Mouse (Mus musculus): ENCODE data around the gene Anks1.

DNA sequence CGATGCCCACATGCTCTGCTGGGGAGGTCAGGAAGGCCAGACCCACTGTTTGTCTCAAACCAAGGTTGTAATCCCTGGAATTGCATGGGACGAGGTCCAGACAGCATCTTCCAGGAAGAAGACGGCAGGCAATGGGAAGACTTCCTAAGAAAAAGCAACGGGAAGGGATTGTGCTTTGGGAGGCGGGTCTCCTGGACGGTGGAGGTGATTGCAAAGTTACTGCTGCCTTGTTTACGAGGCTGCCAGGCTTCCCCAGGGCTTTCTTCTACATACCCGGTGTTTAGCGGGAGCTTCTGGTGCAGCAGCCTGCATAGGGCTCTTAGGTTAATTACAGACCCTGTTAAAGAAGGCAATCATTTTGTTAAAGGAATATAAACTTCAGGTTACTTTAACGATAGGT is 119.1 kb downstream of the Anks1 start:
- TF ChIP-seq CTCF (conservative IDR thresholded peaks at IDR 0.05; ENCODE audit: low read length): no peak
- no peak for TF ChIP-seq NANOG (IDR thresholded peaks at IDR 0.05; ENCODE audit: borderline replicate concordance, low read length)
- no peak for TF ChIP-seq POU5F1 (IDR thresholded peaks at IDR 0.05; ENCODE audit: borderline replicate concordance, low read length)

All from E14TG2a.4 (cell line).